Mouse (Mus musculus): ENCODE results near the gene Thoc2.
"Not testable (repeated sequence)": the region's sequence is repeated elsewhere in the genome, so short reads cannot be mapped to it uniquely, and the experiment has no call there.

Thoc2 gene

GRCm38 (mm10) chrX:41920574-41920973 is at the start of gene Thoc2:
TSS of gene Thoc2 (minus strand) at chrX:41920674.
- no peak for DNase-seq (ENCODE audit: low read depth)

GRCm38 (mm10) chrX:41970096-41970495 is 49.6 kb upstream of the Thoc2 start:
- no peak for DNase-seq (ENCODE audit: low read depth)

- no peak for DNase-seq (ENCODE audit: low read depth)
Measured at GRCm38 (mm10) chrX:41969341-41969740, 48.9 kb upstream of the Thoc2 start.

GRCm38 (mm10) chrX:41957161-41957560 is 36.7 kb upstream of the Thoc2 start:
- DNase-seq (ENCODE audit: low read depth) = peak; percentile 39

- no peak for DNase-seq (ENCODE audit: low read depth)
Measured at GRCm38 (mm10) chrX:41941840-41942239, 21.4 kb upstream of the Thoc2 start.

GRCm38 (mm10) chrX:41931821-41932220 is 11.3 kb upstream of the Thoc2 start:
- not testable (repeated sequence) for DNase-seq (ENCODE audit: low read depth)

- DNase-seq (ENCODE audit: low read depth) = no peak
Measured at GRCm38 (mm10) chrX:41924708-41925107, 4.2 kb upstream of the Thoc2 start.

- DNase-seq (ENCODE audit: low read depth) = no peak
Measured at GRCm38 (mm10) chrX:41912061-41912401, 8.4 kb downstream of the Thoc2 start.

- DNase-seq (ENCODE audit: low read depth) = peak; percentile 71
Measured at GRCm38 (mm10) chrX:41911390-41912060, 8.9 kb downstream of the Thoc2 start.

GRCm38 (mm10) chrX:41910981-41911380 is 9.5 kb downstream of the Thoc2 start:
- DNase-seq (ENCODE audit: low read depth) = no peak

- DNase-seq (ENCODE audit: low read depth) = peak; percentile 20
Measured at GRCm38 (mm10) chrX:41910471-41910870, 10.0 kb downstream of the Thoc2 start.

GRCm38 (mm10) chrX:41884759-41885505 is 35.5 kb downstream of the Thoc2 start:
- no peak for DNase-seq (ENCODE audit: low read depth)

- DNase-seq (ENCODE audit: low read depth) = no peak
Measured at GRCm38 (mm10) chrX:41876581-41876980, 43.9 kb downstream of the Thoc2 start.

- no peak for DNase-seq (ENCODE audit: low read depth)
Measured at GRCm38 (mm10) chrX:41837823-41838222, 82.7 kb downstream of the Thoc2 start.

- no peak for DNase-seq (ENCODE audit: low read depth)
Measured at GRCm38 (mm10) chrX:41805592-41805991, 114.9 kb downstream of the Thoc2 start.

GRCm38 (mm10) chrX:41793303-41793702 is 127.2 kb downstream of the Thoc2 start:
- no peak for DNase-seq (ENCODE audit: low read depth)

Measured in c-Kit-positive CD71-positive TER-119-negative erythroid progenitor cells, embryonic 14.5 days (primary cell).